Mouse (Mus musculus): Measurements from ENCODE around the gene Eps15. TPM values are rescaled to one million over a fixed set of nuclear protein-coding genes. Genes with fewer than 3 reads are reported as not detected.

The Eps15 gene
- total RNA-seq, 2 experiments from 2014 or later, result 173 to 184 TPM

GRCm38 (mm10) chr4:109267452-109267851 lies 12.6 kb upstream of the Eps15 start:
- no peak for DNase-seq (ENCODE audit: low spot score in 2 of 2)

GRCm38 (mm10) chr4:109268903-109269302 lies 11.2 kb upstream of the Eps15 start:
- no peak for DNase-seq (ENCODE audit: low spot score in 2 of 2)

GRCm38 (mm10) chr4:109271803-109272202 lies 8.3 kb upstream of the Eps15 start:
- no peak for DNase-seq (ENCODE audit: low spot score in 2 of 2)

- no peak for DNase-seq (ENCODE audit: low spot score in 2 of 2)
These were observed 6.4 kb upstream of the Eps15 start for GRCm38 (mm10) chr4:109273586-109274240.

- peak; percentile 3 for DNase-seq (ENCODE audit: low spot score in 2 of 2)
These were observed 542 bp downstream of the Eps15 start for GRCm38 (mm10) chr4:109280459-109281160.

GRCm38 (mm10) chr4:109281161-109281560 lies 1.1 kb downstream of the Eps15 start:
- DNase-seq (ENCODE audit: low spot score in 2 of 2), result no peak

- DNase-seq (ENCODE audit: low spot score in 2 of 2), result no peak
These were observed 1.9 kb downstream of the Eps15 start for GRCm38 (mm10) chr4:109281946-109282345.

GRCm38 (mm10) chr4:109294629-109295028 lies 14.6 kb downstream of the Eps15 start:
- DNase-seq (ENCODE audit: low spot score in 2 of 2), result no peak

GRCm38 (mm10) chr4:109296510-109296909 lies 16.4 kb downstream of the Eps15 start:
- DNase-seq (ENCODE audit: low spot score in 2 of 2), result no peak

GRCm38 (mm10) chr4:109299136-109299535 lies 19.1 kb downstream of the Eps15 start:
- DNase-seq (ENCODE audit: low spot score in 2 of 2), result no peak

- DNase-seq (ENCODE audit: low spot score in 2 of 2), result no peak
These were observed 37.1 kb downstream of the Eps15 start for GRCm38 (mm10) chr4:109316941-109317894.

- no peak for DNase-seq (ENCODE audit: low spot score in 2 of 2)
These were observed 56.7 kb downstream of the Eps15 start for GRCm38 (mm10) chr4:109336796-109337195.

GRCm38 (mm10) chr4:109341222-109341621 lies 61.2 kb downstream of the Eps15 start:
- no peak for DNase-seq (ENCODE audit: low spot score in 2 of 2)

- peak in 1 of 2 experiments; percentile 10 for DNase-seq (ENCODE audit: low spot score in 2 of 2)
These were observed 62.9 kb downstream of the Eps15 start for GRCm38 (mm10) chr4:109342783-109343485.

GRCm38 (mm10) chr4:109343909-109344308 lies 63.8 kb downstream of the Eps15 start:
- peak; percentile 56 to 58 for DNase-seq (ENCODE audit: low spot score in 2 of 2)

- no peak for DNase-seq (ENCODE audit: low spot score in 2 of 2)
These were observed 98.0 kb downstream of the Eps15 start for GRCm38 (mm10) chr4:109378107-109378506.

GRCm38 (mm10) chr4:109382457-109382856 lies 102.4 kb downstream of the Eps15 start:
- no peak for DNase-seq (ENCODE audit: low spot score in 2 of 2)

- no peak for DNase-seq (ENCODE audit: low spot score in 2 of 2)
These were observed 105.5 kb downstream of the Eps15 start for GRCm38 (mm10) chr4:109385599-109385998.

- DNase-seq (ENCODE audit: low spot score in 2 of 2), result no peak
These were observed 113.2 kb downstream of the Eps15 start for GRCm38 (mm10) chr4:109393229-109393779.

GRCm38 (mm10) chr4:109393902-109394301 lies 113.8 kb downstream of the Eps15 start:
- no peak for DNase-seq (ENCODE audit: low spot score in 2 of 2)

All from left cerebral cortex, adult 18-20 months (tissue).